ENCODE assay signal across 13 mouse cellular contexts in the genomic region with DNA sequence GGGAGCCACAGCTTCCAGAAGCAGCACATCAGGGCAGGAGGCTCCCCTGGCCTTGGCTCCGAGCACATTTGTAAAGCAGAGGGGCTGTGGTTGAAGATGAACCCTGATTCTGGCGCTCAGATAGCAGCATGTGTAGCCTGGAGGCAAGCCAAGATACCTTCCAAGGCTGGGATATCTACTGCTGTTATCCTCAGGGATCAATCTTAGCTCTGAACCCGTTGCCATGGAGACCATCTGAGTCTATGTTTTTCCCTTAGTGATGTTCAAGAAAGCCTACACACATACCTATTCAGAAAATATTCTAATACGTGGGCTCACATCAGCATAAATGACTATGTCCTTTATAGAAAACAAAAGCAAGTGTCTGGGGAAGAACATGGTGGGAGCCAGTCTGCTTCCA. TPM values are rescaled to one million over a fixed set of nuclear protein-coding genes. Genes with fewer than 3 reads are reported as not detected.
A peak's percentile ranks its signal among the peaks of the same experiment; 100 is the strongest.
DNase-seq lines count a peak whose midpoint lies in the region; TF ChIP-seq lines count a peak whose summit lies in the region.
"Had no signal": no experiment of that assay in that cellular context is flagged by ENCODE, and none has a peak within 500 bp of the region (broad histone marks: within the 10 kb centered on the region; RNA-seq: fewer than 3 reads in every experiment).

No protein-coding gene starts in this region.

- no peak for TF ChIP-seq CTCF in brain, embryonic 14.5 days (IDR thresholded peaks at IDR 0.05; ENCODE audit: borderline replicate concordance, extremely low read depth, insufficient read depth, insufficient read length)

- TF ChIP-seq POLR2A in brain, embryonic 14.5 days (IDR thresholded peaks at IDR 0.05; ENCODE audit: borderline replicate concordance, extremely low read depth, insufficient read depth, insufficient read length, poor library complexity, severe bottlenecking) = no peak

- intact Hi-C loops in left cerebral cortex, postnatal 4 days (cut with DNase I) = no loop called here

- DNase-seq in embryo, embryonic 10.5 days (ENCODE audit: low spot score) = peak; percentile 16
- DNase-seq in embryo, embryonic 10 days (ENCODE audit: low spot score) = no peak
- DNase-seq in layer of hippocampus, adult 8-10 months (ENCODE audit: low spot score in 2 of 2) = peak; percentile 26 to 29
- DNase-seq in layer of hippocampus, postnatal 25 days (ENCODE audit: extremely low spot score in 1 of 2, low spot score in 1 of 2) = no peak
- DNase-seq in brain, embryonic 14.5 days (ENCODE audit: low read depth) = peak; percentile 85
- peak; percentile 31 for DNase-seq in left cerebral cortex, postnatal 4 days
- no peak for DNase-seq in Muller cell, postnatal 12 days (ENCODE audit: inconsistent ontology term)
- DNase-seq in spleen, postnatal 10 days (ENCODE audit: low spot score in 2 of 2) = no peak
- DNase-seq: adrenal gland, adult 2 months; cerebellum, adult 9-11 months; gastrocnemius, postnatal 25 days; kidney, adult 8-10 months; liver, postnatal 0 days had no signal

RNA-seq across cellular contexts. Expression of a gene that starts 19.5 kb away (rescaled TPM):
- 10 to 100 TPM; 56.7 to 70.6 (median 66.3) TPM for total RNA-seq in layer of hippocampus, adult 8-10 months (2022)
- 10 to 100 TPM; 56.9 to 62.9 TPM for total RNA-seq in layer of hippocampus, postnatal 25 days (2021)
- 27.6 and 44.2 TPM in 2 replicates for polyA plus RNA-seq in brain, embryonic 14.5 days (2012; rRNA removed)
- total RNA-seq in left cerebral cortex, postnatal 4 days (2021) = 10 to 100 TPM; 68.1 to 70.5 TPM

Comparison
In these comparisons a context has a peak if more than half of its experiments do, and no peak if none do; other contexts are left out.
1. DNase-seq: peak in embryo, embryonic 10.5 days (single experiment), layer of hippocampus, adult 8-10 months (2 of 2), brain, embryonic 14.5 days (single experiment) and left cerebral cortex, postnatal 4 days (single experiment); none in embryo, embryonic 10 days (single experiment), layer of hippocampus, postnatal 25 days (0 of 2), Muller cell, postnatal 12 days (single experiment) and spleen, postnatal 10 days (0 of 2).